Mouse (Mus musculus): ENCODE data around the gene Efcab8. TPM values are rescaled to one million over a fixed set of nuclear protein-coding genes. Genes with fewer than 3 reads are reported as not detected.

Efcab8 gene
- polyA plus RNA-seq, 1 experiment = 1.8 TPM

- Histone ChIP-seq H3K27me3 (ENCODE audit: control insufficient read depth, insufficient read depth, low read length) (no peaks in the 10 kb centered on the region), H3K4me3 (ENCODE audit: control insufficient read depth, insufficient read depth, low read length) (no peak overlapping the region), H3K36me3 (ENCODE audit: control insufficient read depth, insufficient read depth, low read length) (no peaks in the 10 kb centered on the region), H3K27ac (ENCODE audit: control insufficient read depth, insufficient read depth, low read length) (no peak overlapping the region), H3K4me1 (replicated peaks; ENCODE audit: control insufficient read depth, insufficient read depth, low read length) (no peaks in the 10 kb centered on the region)
- no peak for TF ChIP-seq POLR2A (IDR thresholded peaks at IDR 0.05; ENCODE audit: control insufficient read depth, extremely low read depth, insufficient read depth, low read length, poor library complexity)
- TF ChIP-seq CTCF (IDR thresholded peaks at IDR 0.05; ENCODE audit: borderline replicate concordance, control insufficient read depth, extremely low read depth, insufficient read depth, low read length, poor library complexity) = no peak
- DNase-seq = no peak
- 91% methylated on average over 8 of the region's 8 CpGs for WGBS
These were observed 63.1 kb downstream of the Efcab8 start for GRCm38 (mm10) chr2:153842854-153843253.

GRCm38 (mm10) chr2:153848389-153848788, 68.7 kb downstream of the Efcab8 start:
- H3K27me3 ChIP-seq (ENCODE audit: control insufficient read depth, insufficient read depth, low read length) = no peaks in the 10 kb centered on the region
- 92% methylated on average over 3 of the region's 3 CpGs for WGBS
- H3K4me3 ChIP-seq (ENCODE audit: control insufficient read depth, insufficient read depth, low read length) = no peak overlapping the region
- no peaks in the 10 kb centered on the region for H3K36me3 ChIP-seq (ENCODE audit: control insufficient read depth, insufficient read depth, low read length)
- no peak for DNase-seq
- no peaks in the 10 kb centered on the region; the same call in 1 of the 2 replicates for H3K4me1 ChIP-seq (replicated peaks; ENCODE audit: control insufficient read depth, insufficient read depth, low read length)
- no peak overlapping the region for H3K27ac ChIP-seq (ENCODE audit: control insufficient read depth, insufficient read depth, low read length)
- TF ChIP-seq CTCF (IDR thresholded peaks at IDR 0.05; ENCODE audit: borderline replicate concordance, control insufficient read depth, extremely low read depth, insufficient read depth, low read length, poor library complexity) (no peak), POLR2A (IDR thresholded peaks at IDR 0.05; ENCODE audit: control insufficient read depth, extremely low read depth, insufficient read depth, low read length, poor library complexity) (no peak)

GRCm38 (mm10) chr2:153850351-153851029, 70.8 kb downstream of the Efcab8 start:
- Histone ChIP-seq H3K4me3 (ENCODE audit: control insufficient read depth, insufficient read depth, low read length) (no peak overlapping the region), H3K36me3 (ENCODE audit: control insufficient read depth, insufficient read depth, low read length) (no peaks in the 10 kb centered on the region), H3K27me3 (ENCODE audit: control insufficient read depth, insufficient read depth, low read length) (no peaks in the 10 kb centered on the region), H3K27ac (ENCODE audit: control insufficient read depth, insufficient read depth, low read length) (no peak overlapping the region), H3K4me1 (replicated peaks; ENCODE audit: control insufficient read depth, insufficient read depth, low read length) (no peaks in the 10 kb centered on the region; the same call in 1 of the 2 replicates)
- 64% methylated on average over 6 of the region's 6 CpGs for WGBS
- no peak for TF ChIP-seq POLR2A (IDR thresholded peaks at IDR 0.05; ENCODE audit: control insufficient read depth, extremely low read depth, insufficient read depth, low read length, poor library complexity)
- TF ChIP-seq CTCF (IDR thresholded peaks at IDR 0.05; ENCODE audit: borderline replicate concordance, control insufficient read depth, extremely low read depth, insufficient read depth, low read length, poor library complexity) = peak; percentile 53; the same call in 1 of the 2 replicates
- DNase-seq = peak; percentile 5

- Histone ChIP-seq H3K27ac (ENCODE audit: control insufficient read depth, insufficient read depth, low read length) (no peak overlapping the region), H3K4me1 (replicated peaks; ENCODE audit: control insufficient read depth, insufficient read depth, low read length) (no peaks in the 10 kb centered on the region; the same call in 1 of the 2 replicates), H3K4me3 (ENCODE audit: control insufficient read depth, insufficient read depth, low read length) (no peak overlapping the region), H3K36me3 (ENCODE audit: control insufficient read depth, insufficient read depth, low read length) (no peaks in the 10 kb centered on the region), H3K27me3 (ENCODE audit: control insufficient read depth, insufficient read depth, low read length) (no peaks in the 10 kb centered on the region)
- 8% methylated on average over 4 of the region's 4 CpGs for WGBS
- no peak for TF ChIP-seq POLR2A (IDR thresholded peaks at IDR 0.05; ENCODE audit: control insufficient read depth, extremely low read depth, insufficient read depth, low read length, poor library complexity)
- no peak for TF ChIP-seq CTCF (IDR thresholded peaks at IDR 0.05; ENCODE audit: borderline replicate concordance, control insufficient read depth, extremely low read depth, insufficient read depth, low read length, poor library complexity)
- DNase-seq = peak; percentile 41
These were observed 71.3 kb downstream of the Efcab8 start for GRCm38 (mm10) chr2:153851030-153851360.

GRCm38 (mm10) chr2:153853544-153853943, 73.8 kb downstream of the Efcab8 start:
- Histone ChIP-seq H3K27ac (ENCODE audit: control insufficient read depth, insufficient read depth, low read length) (no peak overlapping the region), H3K27me3 (ENCODE audit: control insufficient read depth, insufficient read depth, low read length) (no peaks in the 10 kb centered on the region), H3K4me3 (ENCODE audit: control insufficient read depth, insufficient read depth, low read length) (no peak overlapping the region), H3K4me1 (replicated peaks; ENCODE audit: control insufficient read depth, insufficient read depth, low read length) (no peaks in the 10 kb centered on the region; the same call in 1 of the 2 replicates), H3K36me3 (ENCODE audit: control insufficient read depth, insufficient read depth, low read length) (no peaks in the 10 kb centered on the region)
- TF ChIP-seq CTCF (IDR thresholded peaks at IDR 0.05; ENCODE audit: borderline replicate concordance, control insufficient read depth, extremely low read depth, insufficient read depth, low read length, poor library complexity) (no peak), POLR2A (IDR thresholded peaks at IDR 0.05; ENCODE audit: control insufficient read depth, extremely low read depth, insufficient read depth, low read length, poor library complexity) (no peak)
- WGBS = 48% methylated on average over 5 of the region's 5 CpGs
- DNase-seq = no peak

- no peak overlapping the region for H3K4me3 ChIP-seq (ENCODE audit: control insufficient read depth, insufficient read depth, low read length)
- no peak for TF ChIP-seq CTCF (IDR thresholded peaks at IDR 0.05; ENCODE audit: borderline replicate concordance, control insufficient read depth, extremely low read depth, insufficient read depth, low read length, poor library complexity)
- no peak for TF ChIP-seq POLR2A (IDR thresholded peaks at IDR 0.05; ENCODE audit: control insufficient read depth, extremely low read depth, insufficient read depth, low read length, poor library complexity)
- H3K36me3 ChIP-seq (ENCODE audit: control insufficient read depth, insufficient read depth, low read length) = no peaks in the 10 kb centered on the region
- no peaks in the 10 kb centered on the region for H3K27me3 ChIP-seq (ENCODE audit: control insufficient read depth, insufficient read depth, low read length)
- WGBS = 83% methylated on average over 2 of the region's 2 CpGs
- H3K4me1 ChIP-seq (replicated peaks; ENCODE audit: control insufficient read depth, insufficient read depth, low read length) = no peaks in the 10 kb centered on the region
- no peak overlapping the region for H3K27ac ChIP-seq (ENCODE audit: control insufficient read depth, insufficient read depth, low read length)
- no peak for DNase-seq
These were observed 79.8 kb downstream of the Efcab8 start for GRCm38 (mm10) chr2:153859581-153859980.

All from thymus, adult 2 months (tissue).